ENCODE assay signal across 7 mouse cellular contexts in genomic region chr6:17064936-17065790, GRCm38 (mm10). TPM values are rescaled to one million over a fixed set of nuclear protein-coding genes. Genes with fewer than 3 reads are reported as not detected.
DNase-seq lines count a peak whose midpoint lies in the region; ATAC-seq and TF ChIP-seq lines count a peak whose summit lies in the region.

Gene Tes (plus strand): TSS chr6:17065149.

- H3K27ac ChIP-seq in embryonic facial prominence, embryonic 13.5 days: peak within 1 kb of the TSS; percentile 60; the same call in 1 of the 2 replicates
- peak within 1 kb of the TSS; percentile 28 for H3K27ac ChIP-seq in limb, embryonic 14.5 days (replicated peaks; ENCODE audit: low read depth, low read length)
- H3K27ac ChIP-seq in midbrain, embryonic 15.5 days: peak within 1 kb of the TSS; percentile 23; the same call in 1 of the 2 replicates
- peak within 1 kb of the TSS; percentile 81 for H3K27ac ChIP-seq in spleen, adult 2 months (ENCODE audit: insufficient read depth, low read length)

- DNase-seq in adrenal gland, postnatal 36 days: peak; percentile 84 to 85
- peak; percentile 59 to 68 for DNase-seq in heart, adult 9 months (ENCODE audit: low spot score in 2 of 2)
- DNase-seq in kidney, adult 9 months: peak; percentile 87
- DNase-seq in limb, embryonic 14.5 days (ENCODE audit: low spot score): peak; percentile 84
- peak; percentile 75 to 90 for DNase-seq in spleen, adult 2 months (ENCODE audit: low read depth in 1 of 2, low spot score in 2 of 2)

- H3K36me3 ChIP-seq in embryonic facial prominence, embryonic 13.5 days: no peaks in the 10 kb centered on the region
- no peaks in the 10 kb centered on the region for H3K36me3 ChIP-seq in limb, embryonic 14.5 days (ENCODE audit: control insufficient read depth, insufficient read depth, low read length)
- no peaks in the 10 kb centered on the region for H3K36me3 ChIP-seq in midbrain, embryonic 15.5 days (replicated peaks)
- H3K36me3 ChIP-seq in spleen, adult 2 months (ENCODE audit: control insufficient read depth, insufficient read depth, low read length): no peaks in the 10 kb centered on the region

- under 1% methylated on average over 63 of the region's 63 CpGs for WGBS in embryonic facial prominence, embryonic 13.5 days
- WGBS in limb, embryonic 14.5 days: under 1% methylated on average over 56 of the region's 63 CpGs
- WGBS in midbrain, embryonic 15.5 days: under 1% methylated on average over 63 of the region's 63 CpGs
- under 1% methylated on average over 62 of the region's 63 CpGs for WGBS in spleen, adult 2 months

- peak within 1 kb of the TSS; percentile 89 for H3K4me2 ChIP-seq in embryonic facial prominence, embryonic 13.5 days
- H3K4me2 ChIP-seq in limb, embryonic 14.5 days (replicated peaks; ENCODE audit: low read depth, low read length, severe bottlenecking): peak within 1 kb of the TSS; percentile 81
- peak within 1 kb of the TSS; percentile 87 for H3K4me2 ChIP-seq in midbrain, embryonic 15.5 days

- H3K4me3 ChIP-seq in embryonic facial prominence, embryonic 13.5 days: peak within 1 kb of the TSS; percentile 80
- H3K4me3 ChIP-seq in limb, embryonic 14.5 days (replicated peaks; ENCODE audit: low read length): peak within 1 kb of the TSS; percentile 69
- peak within 1 kb of the TSS; percentile 74 for H3K4me3 ChIP-seq in midbrain, embryonic 15.5 days
- peak within 1 kb of the TSS; percentile 73 for H3K4me3 ChIP-seq in spleen, adult 2 months (ENCODE audit: extremely low read depth, insufficient read depth, insufficient read length)

- ATAC-seq in embryonic facial prominence, embryonic 13.5 days (ENCODE audit: insufficient number of reproducible peaks, insufficient read depth, low FRiP score, low TSS enrichment, low read depth): peak; percentile 96
- ATAC-seq in limb, embryonic 14.5 days (ENCODE audit: low FRiP score, low read depth): peak; percentile 93
- peak; percentile 99 for ATAC-seq in midbrain, embryonic 15.5 days (replicated peaks)

- H3K27me3 ChIP-seq in embryonic facial prominence, embryonic 13.5 days: no peaks in the 10 kb centered on the region
- H3K27me3 ChIP-seq in limb, embryonic 14.5 days (ENCODE audit: control insufficient read depth, insufficient read depth, low read length): no peaks in the 10 kb centered on the region
- no peaks in the 10 kb centered on the region for H3K27me3 ChIP-seq in midbrain, embryonic 15.5 days (replicated peaks)
- no peaks in the 10 kb centered on the region for H3K27me3 ChIP-seq in spleen, adult 2 months (ENCODE audit: control insufficient read depth, insufficient read depth, low read length)

- TF ChIP-seq POLR2A in limb, embryonic 14.5 days (IDR thresholded peaks at IDR 0.05; ENCODE audit: borderline replicate concordance, extremely low read depth, insufficient read depth, insufficient read length): 0 out of 2 replicates have a peak, but pooled peaks have one; percentile 33
- TF ChIP-seq POLR2A in spleen, adult 2 months (IDR thresholded peaks at IDR 0.05; ENCODE audit: low read depth, low read length): peak; percentile 35; the same call in 1 of the 2 replicates

- no peak for TF ChIP-seq CTCF in spleen, adult 2 months (IDR thresholded peaks at IDR 0.05; ENCODE audit: extremely low read depth, insufficient read depth, insufficient read length, insufficient replicate concordance)

- H3K4me1 ChIP-seq in embryonic facial prominence, embryonic 13.5 days: peaks cover 13% of the 10 kb centered on the region
- peaks cover 9% of the 10 kb centered on the region; the same call in 1 of the 2 replicates for H3K4me1 ChIP-seq in limb, embryonic 14.5 days (ENCODE audit: control insufficient read depth, insufficient read depth, low read length)
- H3K4me1 ChIP-seq in midbrain, embryonic 15.5 days: peaks cover 9% of the 10 kb centered on the region
- no peaks in the 10 kb centered on the region; the same call in none of the 2 replicates for H3K4me1 ChIP-seq in spleen, adult 2 months (ENCODE audit: control insufficient read depth, insufficient read depth, insufficient read length)

- no peaks in the 10 kb centered on the region for H3K9me3 ChIP-seq in embryonic facial prominence, embryonic 13.5 days
- no peaks in the 10 kb centered on the region for H3K9me3 ChIP-seq in limb, embryonic 14.5 days (ENCODE audit: control insufficient read depth, low read length)
- no peaks in the 10 kb centered on the region for H3K9me3 ChIP-seq in midbrain, embryonic 15.5 days

- peak within 1 kb of the TSS; percentile 88 for H3K9ac ChIP-seq in embryonic facial prominence, embryonic 13.5 days
- peak within 1 kb of the TSS; percentile 83 for H3K9ac ChIP-seq in limb, embryonic 14.5 days (ENCODE audit: low read depth, low read length, severe bottlenecking)
- H3K9ac ChIP-seq in midbrain, embryonic 15.5 days: peak within 1 kb of the TSS; percentile 78

RNA-seq across cellular contexts. Expression of gene Tes, which starts in this region (rescaled TPM):
- total RNA-seq in adrenal gland, postnatal 36 days (2021): 10 to 100 TPM in 1 of 2 experiments, 1 to 10 TPM in 1; 8.7 to 12.3 TPM
- 63.5 and 76.4 TPM in 2 replicates for polyA plus RNA-seq in embryonic facial prominence, embryonic 13.5 days (2015; fragmentation: Nextera tagmentation; extraction: Ambion mirVana)
- polyA plus RNA-seq in limb, embryonic 14.5 days (2012; rRNA removed): 54.2 and 57.7 TPM in 2 replicates
- polyA plus RNA-seq in limb, embryonic 14.5 days (2014; fragmentation: Nextera tagmentation; extraction: Ambion mirVana): 69.1 and 82.8 TPM in 2 replicates
- polyA plus RNA-seq in midbrain, embryonic 15.5 days (2015; fragmentation: Nextera tagmentation; extraction: Ambion mirVana): 29.9 and 32.0 TPM in 2 replicates
- 20.7 and 22.6 TPM in 2 replicates for polyA plus RNA-seq in spleen, adult 2 months (2012; rRNA removed)

Comparison
In these comparisons a context has a peak if more than half of its experiments do, and no peak if none do; other contexts are left out.
1. Peak in every context shown above with its lines: DNase-seq, ATAC-seq, H3K4me3 ChIP-seq and H3K27ac ChIP-seq.
2. H3K27ac ChIP-seq: peak in every context shown above with its lines; median percentile 81 in spleen, adult 2 months; 60 in embryonic facial prominence, embryonic 13.5 days; 28 in limb, embryonic 14.5 days; 23 in midbrain, embryonic 15.5 days.